Mouse (Mus musculus) right cerebral cortex, postnatal 14 days (tissue): ENCODE measurements around the gene Pth2.
A peak's percentile ranks its signal among the peaks of the same experiment; 100 is the strongest.
"Not testable (repeated sequence)": the region's sequence is repeated elsewhere in the genome, so short reads cannot be mapped to it uniquely, and the experiment has no call there.

Source experiments
- DNase-seq: peaks from one replicate; pipeline ENCODE4 v3.0.0; 2022

Pth2 gene

DNA sequence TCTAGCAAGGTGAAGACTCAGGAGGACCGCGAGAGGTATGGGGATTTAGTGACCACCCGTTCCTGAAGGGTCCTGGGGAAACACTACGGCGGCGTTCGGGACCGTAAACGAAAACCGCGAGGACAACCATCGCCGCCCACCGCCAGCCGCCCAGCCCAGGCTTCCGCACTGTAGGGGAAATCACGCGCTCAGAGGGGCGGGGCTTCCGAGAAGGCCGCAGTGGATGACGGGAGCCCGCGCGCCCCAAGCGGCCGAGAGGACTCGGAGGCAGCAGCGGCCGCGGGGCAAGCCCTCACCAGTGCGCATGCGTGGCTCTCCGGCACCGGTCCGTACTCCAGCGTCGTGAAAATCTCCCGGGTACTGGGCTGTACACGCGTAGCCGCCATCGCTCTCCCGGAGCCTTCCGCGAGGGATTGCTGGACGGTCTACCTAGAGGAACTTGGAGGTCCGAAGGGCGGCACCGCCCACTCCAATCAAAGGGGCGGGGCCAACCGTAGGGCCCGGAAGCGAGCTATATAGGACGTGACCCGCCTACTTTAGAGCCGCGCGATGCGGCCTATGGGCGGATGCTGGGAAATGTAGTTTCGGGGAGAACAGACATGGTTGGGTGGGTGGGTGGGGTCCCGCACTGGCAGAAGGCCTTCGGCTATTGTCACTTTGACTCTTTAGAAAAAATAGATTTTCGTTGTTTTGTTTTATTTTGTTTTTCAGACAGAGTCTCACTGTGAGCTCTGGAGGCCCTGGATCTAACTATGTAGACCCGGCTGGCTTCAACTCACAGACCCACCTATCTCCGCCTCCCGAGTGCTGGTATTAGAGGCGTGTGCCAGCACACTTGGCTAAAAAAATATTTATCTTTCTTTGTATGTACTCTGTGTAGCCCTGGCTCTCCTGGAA, 26.5 kb upstream of the Pth2 start, which contains the start of the genes Pih1d1 and Aldh16a1:
Pih1d1 (plus strand) TSS at position 208 of the 897 bp plus-strand sequence.
Aldh16a1 (minus strand) TSS at position 489 of the 897 bp plus-strand sequence.
- peak; percentile 99 for DNase-seq

- DNase-seq: peak; percentile 61
Measured at GRCm38 (mm10) chr7:45154993-45155514, 25.7 kb upstream of the Pth2 start.

DNA sequence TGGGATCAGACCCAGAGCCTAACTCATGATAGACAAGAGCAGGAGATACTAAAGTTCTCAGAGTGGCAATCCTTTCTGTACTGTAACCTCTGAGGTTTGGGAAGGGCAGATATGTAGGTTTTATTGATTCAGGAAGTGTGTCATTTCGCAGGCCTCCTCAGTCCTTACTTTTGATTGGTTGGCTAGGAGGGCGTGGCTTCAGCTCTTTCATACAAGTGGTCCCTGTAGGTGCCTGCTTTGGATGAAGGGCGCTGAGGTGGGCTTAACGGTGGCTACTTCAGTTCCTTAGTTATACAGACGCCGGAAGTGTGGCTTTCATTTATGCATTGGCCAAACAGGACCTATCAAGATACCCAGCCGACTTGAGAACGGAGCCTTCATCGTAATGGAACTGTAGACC, 25.2 kb upstream of the Pth2 start:
- no peak for DNase-seq

DNA sequence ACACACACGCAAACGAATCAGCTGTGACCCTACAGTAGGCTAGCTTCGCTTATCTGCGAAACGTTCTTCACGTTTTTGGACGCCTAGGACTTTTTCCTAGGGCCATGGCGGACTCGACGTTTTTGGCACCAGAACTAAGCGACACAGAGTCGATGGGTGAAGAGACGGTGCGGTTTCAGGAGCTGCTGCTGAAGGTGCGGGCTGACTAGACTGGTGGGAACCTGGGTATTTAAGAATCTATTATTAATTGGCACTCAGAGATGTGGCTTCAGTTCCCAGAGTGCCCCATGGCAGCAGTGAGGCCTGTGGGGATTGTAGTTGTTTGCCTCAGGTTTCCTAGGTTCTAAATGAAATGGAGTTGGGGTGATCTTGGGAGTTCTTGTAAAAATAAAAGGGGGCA, 24.6 kb upstream of the Pth2 start:
- DNase-seq: no peak

DNA sequence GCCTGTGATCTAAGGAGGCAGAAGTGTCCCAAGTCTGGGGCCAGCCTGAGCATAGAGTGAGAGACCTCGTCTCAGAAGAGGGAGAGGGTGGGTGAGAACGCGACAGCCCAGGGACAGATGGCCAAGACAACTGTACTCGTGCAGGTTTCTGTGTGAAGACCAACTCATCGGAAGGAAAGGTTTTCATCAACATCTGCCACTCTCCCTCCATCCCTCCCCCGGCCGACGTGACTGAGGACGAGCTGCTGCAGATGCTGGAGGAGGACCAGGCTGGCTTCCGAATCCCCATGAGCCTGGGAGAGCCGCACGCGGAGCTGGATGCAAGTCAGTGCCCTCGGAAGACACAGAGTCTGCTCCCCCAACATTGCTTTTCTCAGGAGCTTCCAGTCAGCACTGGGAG, 23.3 kb upstream of the Pth2 start:
- DNase-seq: no peak

GRCm38 (mm10) chr7:45158991-45159390, 21.8 kb upstream of the Pth2 start:
- DNase-seq: no peak

DNA sequence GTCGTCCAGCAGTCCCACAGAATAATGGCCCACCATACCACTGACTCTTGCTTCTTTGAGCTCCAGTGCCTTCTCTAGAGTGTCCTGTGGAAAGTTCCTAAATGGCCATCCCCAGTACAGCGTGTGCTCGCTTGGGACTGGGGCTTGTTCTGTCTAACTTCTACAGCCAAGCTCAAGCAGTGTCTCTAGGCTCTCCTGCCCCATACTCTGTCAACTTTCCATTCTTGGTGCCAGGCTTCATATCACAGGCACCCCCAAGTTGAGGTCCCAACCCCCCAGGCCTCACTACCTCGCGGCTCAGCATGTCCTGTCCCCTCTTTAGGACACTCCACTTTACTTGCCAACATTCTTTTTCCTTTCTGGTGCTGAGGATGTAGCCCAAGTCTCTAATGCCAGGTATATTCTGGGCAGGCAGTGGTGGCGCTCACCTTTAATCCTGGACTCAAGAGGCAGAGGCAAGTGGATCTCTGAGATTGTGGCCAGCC, 20.4 kb upstream of the Pth2 start:
- DNase-seq: no peak

- no peak for DNase-seq
Measured at GRCm38 (mm10) chr7:45160866-45161265, 19.9 kb upstream of the Pth2 start.

GRCm38 (mm10) chr7:45161612-45162473, 19.0 kb upstream of the Pth2 start:
- peak; percentile 97 for DNase-seq

DNA sequence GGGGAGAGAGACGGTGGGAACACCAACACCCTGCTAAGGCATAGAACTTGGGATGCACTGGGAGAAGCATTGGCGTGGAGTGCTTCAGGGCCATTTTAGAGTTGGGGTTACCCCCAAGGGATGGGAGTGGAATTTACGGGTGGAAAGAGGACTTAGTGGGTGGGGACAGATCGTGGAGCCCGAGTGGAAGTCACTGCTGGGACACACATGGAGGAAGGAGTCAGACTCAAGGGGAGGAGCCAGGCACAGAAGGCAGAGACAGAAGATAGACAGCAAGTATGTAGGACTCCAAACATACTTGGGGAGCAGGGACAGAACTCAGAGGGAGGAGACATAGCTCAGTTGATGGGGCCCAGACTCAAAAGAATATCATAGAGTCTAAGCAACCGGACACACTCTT, 18.2 kb upstream of the Pth2 start:
- DNase-seq: peak; percentile 4

GRCm38 (mm10) chr7:45162996-45163615, 17.7 kb upstream of the Pth2 start:
- DNase-seq: peak; percentile 5

DNA sequence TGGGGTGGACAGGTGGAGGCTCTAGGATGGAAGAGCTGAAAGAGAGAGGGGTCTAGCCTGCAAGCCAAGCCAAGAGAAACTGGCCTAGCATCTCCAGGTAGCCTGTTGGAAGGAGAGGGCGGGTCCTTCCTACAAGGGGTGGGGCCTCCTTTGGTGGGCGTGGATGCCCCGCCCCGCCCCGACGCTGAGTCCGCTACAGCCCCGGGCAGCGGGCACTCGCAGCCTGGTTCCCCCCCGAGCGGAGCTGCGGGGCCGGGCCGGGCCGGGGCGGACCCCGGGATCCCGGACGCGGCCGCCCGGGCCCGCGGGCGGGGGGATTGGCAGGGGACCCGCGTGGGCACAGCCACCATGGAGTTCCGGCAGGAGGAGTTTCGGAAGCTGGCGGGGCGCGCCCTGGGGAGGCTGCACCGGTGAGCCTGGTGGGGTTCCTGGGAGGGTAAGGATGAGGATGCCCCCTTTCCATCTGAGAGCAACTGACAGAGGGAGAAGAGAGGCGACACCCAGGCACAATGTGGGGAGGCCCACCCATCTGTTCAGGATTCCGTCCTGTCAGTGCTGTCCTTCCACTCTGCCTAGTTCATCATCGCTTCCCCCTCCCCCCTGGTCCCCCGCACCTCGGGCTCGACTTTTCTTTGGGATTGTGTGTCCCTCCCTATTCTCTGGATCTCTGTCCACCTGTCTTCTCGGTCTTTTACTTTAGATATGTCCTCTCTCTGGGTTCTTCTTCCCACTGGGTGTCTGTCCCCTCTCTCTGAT, 16.9 kb upstream of the Pth2 start, which contains the start of gene Slc17a7:
Slc17a7 (plus strand) TSS at position 215 of the 756 bp plus-strand sequence.
- DNase-seq: peak; percentile 56

DNA sequence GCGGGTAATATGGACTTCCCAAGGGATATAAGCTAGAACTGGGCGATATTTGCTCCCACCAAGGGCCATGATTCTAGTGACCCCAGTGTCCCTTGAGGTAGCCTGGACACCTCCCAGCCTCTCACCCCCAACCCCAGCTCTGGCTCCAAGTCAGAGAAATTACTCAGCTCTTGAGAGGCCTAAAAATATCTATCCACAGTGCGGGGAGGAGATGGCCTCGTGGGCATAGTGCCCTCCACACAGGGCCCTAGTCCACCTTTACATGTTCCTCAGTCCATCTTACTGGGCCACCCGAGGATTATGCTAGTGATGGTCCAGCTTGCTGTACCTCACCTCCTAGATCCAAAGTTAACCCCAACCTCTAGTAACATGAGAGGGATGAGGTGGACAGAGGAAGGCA, 16.0 kb upstream of the Pth2 start:
- DNase-seq: peak; percentile 18

GRCm38 (mm10) chr7:45165701-45166100, 15.1 kb upstream of the Pth2 start:
- peak; percentile 5 for DNase-seq

- peak; percentile 61 for DNase-seq
Measured at GRCm38 (mm10) chr7:45166950-45167401, 13.8 kb upstream of the Pth2 start.

DNA sequence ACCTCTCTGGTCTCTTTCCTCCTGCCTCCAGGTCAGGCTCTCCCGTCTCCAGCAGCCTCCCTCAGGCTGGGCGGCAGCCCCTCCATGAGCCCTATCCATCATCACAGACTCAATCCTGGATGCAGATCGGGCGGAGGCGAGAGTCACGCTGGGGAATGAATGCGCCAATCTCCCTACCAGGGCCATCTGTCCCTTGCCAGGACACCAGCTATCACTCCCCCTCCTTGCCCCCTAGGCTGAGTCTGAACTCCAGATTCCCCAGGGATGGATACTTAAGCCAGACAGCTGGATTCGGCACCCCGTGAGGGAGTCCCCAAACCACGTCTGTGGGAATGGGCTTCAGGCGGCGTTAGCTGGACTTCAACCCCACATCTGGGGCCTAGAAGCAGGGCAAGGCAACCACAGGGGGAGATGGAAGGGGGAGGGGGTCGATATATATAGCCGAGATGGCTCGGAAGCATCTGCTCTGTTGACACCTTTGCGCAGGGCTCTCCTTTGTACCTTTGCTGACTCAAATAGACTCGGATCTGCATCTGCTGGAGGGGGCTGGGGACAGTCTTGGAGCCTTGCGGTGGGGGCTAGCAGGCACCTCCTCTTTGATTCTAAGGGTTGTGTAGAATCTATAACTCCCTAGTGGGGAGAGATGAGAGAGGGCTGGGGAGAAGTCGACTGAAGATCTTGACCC, 12.9 kb upstream of the Pth2 start:
- peak; percentile 53 for DNase-seq

- peak; percentile 10 for DNase-seq
Measured at GRCm38 (mm10) chr7:45168656-45169055, 12.1 kb upstream of the Pth2 start.

GRCm38 (mm10) chr7:45169495-45169894, 11.3 kb upstream of the Pth2 start:
- peak; percentile 53 for DNase-seq

GRCm38 (mm10) chr7:45172974-45173373, 7.8 kb upstream of the Pth2 start:
- peak; percentile 57 for DNase-seq

- DNase-seq: not testable (repeated sequence)
Measured at GRCm38 (mm10) chr7:45173772-45174171, 7.0 kb upstream of the Pth2 start.
